Mouse (Mus musculus) heart, postnatal 10 days (tissue): ENCODE measurements around the gene Hydin. TPM values are rescaled to one million over a fixed set of nuclear protein-coding genes. Genes with fewer than 3 reads are reported as not detected.
"Not testable (repeated sequence)": the region's sequence is repeated elsewhere in the genome, so short reads cannot be mapped to it uniquely, and the experiment has no call there.

Experiments
- DNase-seq, 2 experiments: peaks; one replicate each; pipeline ENCODE4 v3.0.0; 2021
- intact Hi-C: fragments of 180-260 bp; cut with DNase I; formaldehyde crosslinking; loops from one replicate; pipeline ENCODE4 v1.15.1; 2025
- total RNA-seq, 2 experiments: library from RNA; stranded (reverse); gene quantifications; 2 replicates each; pipeline ENCODE4 v1.2.3; 2021

The Hydin gene
- total RNA-seq, 2 experiments from 2014 or later = 0.10 to 0.22 TPM

DNA sequence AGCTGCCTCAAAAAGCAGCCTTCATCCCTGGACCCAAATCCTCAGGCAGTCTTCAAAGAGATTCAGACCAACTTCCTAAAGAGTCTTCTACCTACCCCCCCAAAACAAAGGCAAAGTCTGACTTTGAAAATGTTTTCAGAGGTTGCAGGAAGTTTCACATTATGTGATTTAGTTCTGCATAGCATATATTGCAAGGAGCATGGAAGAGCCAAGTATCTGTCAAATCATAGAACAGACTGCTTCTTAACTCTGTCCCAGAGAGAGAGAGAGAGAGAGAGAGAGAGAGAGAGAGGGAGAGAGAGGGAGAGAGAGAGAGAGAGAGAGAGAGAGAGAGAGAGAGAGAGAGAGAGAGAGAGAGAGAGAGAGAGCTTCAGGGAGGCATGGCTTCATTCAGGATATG is 60.3 kb downstream of the Hydin start:
- intact Hi-C loops, DNase-seq: not testable (repeated sequence)

DNA sequence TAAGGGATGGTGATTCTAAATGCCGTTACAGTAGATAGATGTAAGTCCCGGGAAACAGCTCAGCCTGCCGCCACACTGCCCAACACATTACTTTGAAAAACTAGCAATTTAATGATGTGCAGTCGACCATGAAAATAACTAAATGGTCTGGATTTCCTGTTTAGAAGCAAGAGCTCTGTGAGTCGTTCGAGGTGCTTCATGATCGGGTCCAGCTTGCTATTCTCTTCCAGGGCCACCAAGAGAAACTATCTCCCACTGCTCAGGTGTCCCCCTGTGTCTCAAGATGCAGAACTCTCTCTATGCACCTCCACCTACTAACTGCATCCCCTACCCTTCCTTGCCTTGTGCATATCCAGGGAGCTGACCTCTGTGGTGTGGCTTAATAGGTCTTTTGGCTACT is 66.6 kb downstream of the Hydin start:
- intact Hi-C loops = no loop called here

DNA sequence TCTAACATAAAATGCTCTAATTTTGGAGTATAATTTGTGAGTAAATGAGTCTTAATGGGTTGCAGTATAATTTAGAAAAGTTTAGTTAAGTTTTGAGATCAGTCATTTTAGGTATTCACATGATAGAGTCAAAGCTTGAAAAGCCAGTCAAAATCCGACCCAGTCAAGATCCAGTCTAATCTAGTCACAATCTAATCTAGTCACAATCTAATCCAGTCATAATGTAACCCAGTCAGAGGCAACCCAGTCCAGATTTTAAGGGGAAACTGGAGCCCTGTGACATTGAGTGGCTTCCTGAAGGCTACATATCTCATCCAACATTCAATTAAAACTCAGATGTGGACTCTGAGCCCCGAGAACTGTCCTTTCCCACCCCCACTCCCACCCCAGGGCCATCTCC is 72.7 kb downstream of the Hydin start:
- no peak for DNase-seq
- intact Hi-C loops = no loop called here

More for the DNA sequence above, 66.6 kb downstream of the Hydin start:
- DNase-seq = no peak

DNA sequence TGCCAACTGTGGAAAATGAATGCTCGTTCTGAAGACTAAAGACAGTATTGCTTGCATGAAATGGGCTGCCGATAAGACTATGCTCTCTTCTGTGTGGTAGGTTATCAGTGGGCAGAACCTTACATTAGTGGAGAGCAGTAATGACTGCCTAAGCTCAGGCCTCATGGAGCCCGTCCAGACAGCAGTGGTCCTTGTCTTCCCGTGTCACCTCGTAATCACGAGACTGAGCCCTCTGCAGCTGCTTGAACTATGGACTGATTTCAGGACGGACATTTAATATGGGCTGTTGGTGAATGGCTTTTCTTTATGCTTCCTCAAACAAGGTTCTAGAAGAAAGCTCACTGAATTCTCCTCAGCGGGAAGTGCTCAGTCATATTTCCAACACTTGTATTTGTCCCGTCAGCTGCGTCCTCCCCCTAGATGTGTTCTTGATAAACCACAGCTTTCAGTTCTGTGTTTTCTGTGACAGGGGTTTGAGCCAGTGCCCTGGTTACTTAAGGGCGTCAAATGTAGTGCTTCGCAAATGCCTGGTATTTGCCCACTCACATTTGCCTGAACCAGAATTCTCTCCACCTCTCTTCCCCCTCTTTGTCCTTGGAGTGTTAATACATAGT is 73.4 kb downstream of the Hydin start:
- no peak for DNase-seq
- intact Hi-C loops = no loop called here

DNA sequence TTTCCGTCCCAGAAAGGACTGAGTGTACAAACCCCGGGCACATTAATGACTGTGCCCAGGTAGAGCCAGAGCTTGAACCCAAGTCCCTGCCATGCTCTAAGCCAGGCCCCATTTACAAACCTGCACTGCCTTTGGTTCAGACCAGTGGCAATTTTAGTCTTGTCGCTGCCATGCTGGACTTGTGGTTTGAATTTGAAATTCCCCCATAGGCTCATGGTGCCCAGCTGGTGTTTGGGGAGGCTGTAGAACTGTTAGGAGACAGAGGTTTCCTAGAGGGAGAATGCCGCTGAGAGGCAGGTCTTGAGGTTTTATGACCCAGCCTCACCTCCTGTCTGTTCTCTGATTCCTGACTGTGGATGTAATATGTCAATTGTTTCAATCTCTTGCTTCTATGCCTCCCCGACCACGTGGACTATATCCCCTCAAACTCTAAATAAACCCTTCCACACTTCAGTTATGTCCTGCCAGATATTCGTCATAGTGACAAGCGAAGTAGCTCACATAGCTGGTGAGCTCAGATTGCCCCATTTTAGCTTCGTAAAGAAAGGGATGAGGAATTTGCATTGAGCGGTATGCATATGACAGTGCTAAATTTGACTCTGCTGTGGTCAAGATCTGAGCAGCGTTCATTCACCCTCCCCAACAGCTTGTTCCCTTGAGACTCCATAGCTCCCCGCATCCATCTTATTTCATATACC is 79.1 kb downstream of the Hydin start:
- DNase-seq = no peak
- intact Hi-C loops = no loop called here

DNA sequence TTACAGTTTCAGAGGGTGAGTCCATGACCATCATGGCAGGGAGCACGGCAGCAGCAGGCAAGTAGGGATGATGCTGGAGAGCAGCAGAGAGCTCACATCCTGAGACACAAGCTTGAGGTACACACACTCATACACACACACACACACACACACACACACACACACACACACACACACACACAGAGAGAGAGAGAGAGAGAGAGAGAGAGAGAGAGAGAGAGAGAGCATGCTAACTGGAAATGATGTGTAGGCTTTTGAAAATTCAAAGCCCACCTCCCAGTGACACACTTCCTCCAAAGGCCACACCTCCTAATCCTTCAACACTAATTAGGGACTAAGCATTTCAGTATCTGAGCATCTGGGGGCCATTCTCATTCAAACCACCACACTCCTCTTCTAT is 80.1 kb downstream of the Hydin start:
- DNase-seq = no peak
- intact Hi-C loops = no loop called here

DNA sequence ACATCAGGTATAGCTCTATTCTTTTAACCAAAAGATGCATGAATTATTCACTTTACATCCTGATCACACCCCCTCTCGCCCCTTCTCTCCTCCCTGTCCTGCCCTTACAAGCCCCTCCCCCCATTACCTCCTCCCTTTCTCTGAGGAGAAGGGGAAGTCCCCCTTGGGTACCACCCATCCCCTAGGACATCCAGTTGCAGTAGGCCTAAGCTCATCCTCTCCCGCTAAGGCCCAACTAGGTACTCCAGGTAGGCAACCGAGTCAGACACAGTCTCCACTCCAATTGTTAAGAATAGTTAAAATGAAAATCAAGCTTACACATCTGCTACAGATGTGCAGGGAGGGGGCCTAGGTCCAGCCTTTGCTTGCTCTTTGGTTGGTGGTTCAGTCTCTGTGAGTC is 83.9 kb downstream of the Hydin start:
- DNase-seq = no peak
- intact Hi-C loops = no loop called here

DNA sequence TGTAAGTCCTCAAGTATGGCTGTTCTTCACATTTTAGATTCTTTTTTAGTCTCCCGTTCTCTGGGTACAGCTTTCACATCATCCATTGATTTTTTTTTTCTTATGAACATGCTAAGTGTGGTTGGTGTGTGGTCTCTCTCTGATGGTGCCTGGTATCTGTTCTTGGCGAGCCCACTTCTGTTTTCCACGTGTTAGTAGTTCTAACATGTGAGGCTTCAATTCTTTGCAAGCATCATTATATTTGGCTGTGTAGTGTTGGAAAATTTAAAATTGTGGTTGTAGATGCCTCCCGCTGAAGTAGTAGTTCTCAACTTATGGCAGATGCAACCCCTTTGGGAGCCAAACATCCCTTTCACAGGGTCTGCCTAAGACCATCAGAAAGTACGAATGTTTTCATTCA is 85.1 kb downstream of the Hydin start:
- DNase-seq = no peak

DNA sequence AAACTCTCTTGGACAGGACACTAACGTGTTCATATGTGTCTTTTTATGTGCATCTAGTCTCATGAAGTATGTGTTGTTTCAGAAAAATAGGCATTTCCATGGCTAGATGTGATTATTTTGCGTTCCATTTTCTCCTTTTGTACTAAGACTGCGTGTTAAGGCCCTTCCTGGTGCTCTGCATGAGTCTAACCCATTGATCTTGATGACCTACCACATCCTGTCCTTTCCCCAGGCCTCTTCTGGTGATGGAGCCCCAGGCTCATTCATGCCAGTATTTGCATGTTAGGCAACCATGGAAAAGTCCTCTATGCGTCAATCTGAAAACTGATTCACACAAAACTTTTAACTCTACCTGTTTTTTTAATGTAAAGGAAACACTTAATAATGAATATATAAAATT is 96.2 kb downstream of the Hydin start:
- DNase-seq = no peak
- intact Hi-C loops = no loop called here

More for the DNA sequence above, 85.1 kb downstream of the Hydin start:
- intact Hi-C loops = no loop called here

DNA sequence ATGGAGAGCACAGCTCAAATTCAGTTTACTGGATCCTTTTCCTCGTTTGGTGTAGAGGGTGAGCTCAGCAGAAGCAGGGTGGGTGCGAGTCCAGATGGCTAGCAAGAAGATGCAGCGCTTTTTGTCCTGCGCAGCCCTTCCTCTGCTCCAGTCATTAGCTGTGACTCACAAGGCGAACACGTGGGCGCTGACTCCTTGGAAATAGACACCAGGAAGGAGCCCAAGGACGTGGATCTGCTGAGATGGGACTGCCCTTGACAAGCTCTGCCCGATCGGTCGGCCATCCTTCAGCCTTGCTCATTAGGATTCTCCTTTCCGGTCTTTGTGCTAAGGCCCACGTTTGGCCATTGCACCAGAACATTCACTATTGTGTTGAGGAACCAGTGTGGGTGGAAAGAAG is 106.1 kb downstream of the Hydin start:
- intact Hi-C loops = no loop called here
- DNase-seq = no peak

DNA sequence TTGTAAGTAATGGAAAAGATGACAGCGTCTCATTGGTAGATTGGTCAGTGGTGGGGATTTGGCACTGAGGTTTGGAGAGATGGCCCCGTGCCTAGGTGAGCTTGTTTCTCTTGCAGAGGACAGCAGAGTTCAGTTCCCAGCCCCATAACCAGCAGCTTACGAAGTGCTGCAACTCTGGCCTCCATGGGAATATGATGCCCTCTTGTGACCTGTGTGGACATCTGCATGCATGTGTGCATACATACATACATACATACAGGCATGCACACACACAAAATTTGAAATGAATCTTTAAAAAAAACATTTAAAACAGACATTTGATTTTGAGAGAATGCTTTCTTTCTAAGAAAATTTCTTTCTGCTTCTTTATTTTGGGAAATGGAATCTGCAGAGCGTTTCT is 106.9 kb downstream of the Hydin start:
- intact Hi-C loops = no loop called here

DNA sequence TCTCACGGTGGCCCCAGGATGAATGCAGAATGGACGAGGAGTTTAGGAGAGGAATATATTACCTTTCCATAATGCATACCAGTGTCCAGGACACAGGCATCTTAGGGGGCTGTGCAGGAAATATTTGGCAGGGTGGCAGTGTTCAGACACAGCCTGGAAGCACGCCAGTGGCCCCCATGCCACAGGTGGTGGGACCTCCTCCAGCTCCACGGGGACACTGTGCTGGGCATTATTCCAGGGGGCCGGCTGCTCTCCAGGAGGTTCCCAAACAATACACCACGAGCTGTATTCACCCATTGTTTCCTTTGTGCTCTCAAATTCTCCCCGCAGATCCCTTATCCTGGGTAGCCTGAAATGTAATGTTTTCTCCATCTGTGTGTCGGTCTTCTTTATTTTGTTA is 116.0 kb downstream of the Hydin start:
- intact Hi-C loops = no loop called here
- DNase-seq = no peak

More for the DNA sequence above, 106.9 kb downstream of the Hydin start:
- DNase-seq = no peak

DNA sequence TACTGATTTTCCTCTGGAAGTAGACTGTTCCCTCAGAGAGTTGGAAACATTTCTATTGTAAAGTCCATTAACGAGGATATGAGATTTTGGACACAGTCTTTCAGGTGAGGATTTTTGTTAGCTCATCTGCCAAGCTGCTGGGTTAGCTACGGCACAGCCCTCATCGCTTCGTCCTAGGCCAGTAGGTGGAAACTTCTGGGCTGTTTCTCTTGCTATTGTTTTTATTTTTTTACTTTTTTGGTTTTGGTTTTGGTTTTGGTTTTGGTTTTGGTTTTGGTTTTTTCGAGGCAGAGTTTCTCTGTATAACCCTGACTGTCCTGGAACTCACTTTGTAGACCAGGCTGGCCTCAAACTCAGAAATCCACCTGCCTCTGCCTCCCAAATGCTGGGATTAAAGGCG is 117.9 kb downstream of the Hydin start:
- DNase-seq, intact Hi-C loops: not testable (repeated sequence)

DNA sequence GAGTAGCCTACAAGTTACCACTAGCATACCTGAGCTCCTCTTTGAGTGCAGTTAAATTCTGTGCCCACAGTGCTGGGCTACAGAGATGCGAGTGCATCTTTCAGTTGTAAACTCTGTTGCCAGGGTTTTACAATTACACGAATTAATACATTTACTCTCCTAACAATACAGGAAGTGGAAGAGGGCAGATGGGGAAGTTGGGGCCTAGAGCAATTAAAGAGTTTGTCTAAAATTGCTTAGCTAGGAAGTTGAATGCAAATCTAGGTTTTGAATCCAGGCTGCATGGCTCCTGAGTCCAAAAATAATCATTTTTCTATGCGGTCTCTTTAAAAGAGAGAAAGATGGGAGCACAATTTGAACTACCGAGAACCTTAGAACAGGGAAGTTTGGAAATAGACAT is 128.9 kb downstream of the Hydin start:
- DNase-seq = no peak
- intact Hi-C loops = no loop called here

DNA sequence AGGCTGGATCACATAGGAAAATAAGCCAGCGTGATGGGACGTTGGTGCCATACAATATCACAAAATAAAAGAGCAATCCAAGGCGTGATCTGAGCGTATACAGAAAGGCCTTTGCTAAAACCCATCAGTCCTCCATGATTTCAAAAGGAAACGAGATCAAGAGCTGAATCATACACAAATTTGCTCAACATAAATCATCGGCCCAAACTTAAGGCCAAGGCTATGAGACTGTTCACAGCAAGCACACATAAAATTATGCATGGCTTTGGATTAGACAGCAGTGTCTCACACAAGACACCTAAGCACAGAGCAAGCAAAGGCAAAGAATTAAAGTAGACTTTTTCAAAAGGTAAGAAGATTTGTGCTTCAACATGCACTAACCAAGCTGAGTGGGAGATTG is 133.8 kb downstream of the Hydin start:
- DNase-seq = no peak
- intact Hi-C loops = loop anchor here (1.0 kb wide), 1 partner anchor 31 kb away; no protein-coding TSS in a partner anchor

DNA sequence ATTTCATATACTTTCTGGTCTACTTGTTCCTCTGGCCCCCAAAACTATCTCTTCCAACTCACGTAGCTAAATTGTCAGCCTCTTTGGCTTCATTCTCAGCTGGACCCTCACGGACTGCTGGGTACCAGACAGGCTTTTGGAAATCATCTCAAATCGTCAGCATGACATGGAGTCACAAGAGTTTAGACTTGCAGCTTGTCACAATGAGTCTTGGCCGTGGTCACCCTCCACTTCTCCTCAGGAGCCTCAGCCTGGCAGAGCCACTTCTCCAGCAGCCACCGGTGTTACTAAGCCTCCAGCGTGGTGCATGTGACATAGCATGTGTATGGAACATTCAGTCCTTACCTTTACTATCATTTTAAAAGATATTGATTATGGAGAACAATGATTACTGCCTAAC is 135.5 kb downstream of the Hydin start:
- DNase-seq = no peak
- intact Hi-C loops = no loop called here

DNA sequence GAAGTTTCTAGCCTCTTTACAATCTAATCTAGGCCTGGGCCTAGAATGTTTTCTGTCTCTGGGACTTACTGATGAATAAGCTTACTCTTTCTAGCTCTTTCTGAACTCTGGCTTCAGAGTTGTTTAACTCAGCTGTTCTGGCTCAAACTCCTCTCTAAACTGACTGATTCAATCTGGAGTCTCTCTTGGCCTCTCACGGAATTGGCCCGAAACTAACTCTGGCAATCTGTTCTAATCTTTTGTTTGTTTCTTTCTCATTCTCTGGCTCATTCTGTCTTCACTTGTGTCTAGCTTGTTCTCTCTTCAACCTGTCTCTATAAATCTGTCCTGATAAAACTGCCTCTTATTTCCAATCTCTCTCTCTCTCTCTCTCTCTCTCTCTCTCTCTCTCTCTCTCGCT is 137.7 kb downstream of the Hydin start:
- intact Hi-C loops = no loop called here
- DNase-seq = peak; percentile 17 to 26

DNA sequence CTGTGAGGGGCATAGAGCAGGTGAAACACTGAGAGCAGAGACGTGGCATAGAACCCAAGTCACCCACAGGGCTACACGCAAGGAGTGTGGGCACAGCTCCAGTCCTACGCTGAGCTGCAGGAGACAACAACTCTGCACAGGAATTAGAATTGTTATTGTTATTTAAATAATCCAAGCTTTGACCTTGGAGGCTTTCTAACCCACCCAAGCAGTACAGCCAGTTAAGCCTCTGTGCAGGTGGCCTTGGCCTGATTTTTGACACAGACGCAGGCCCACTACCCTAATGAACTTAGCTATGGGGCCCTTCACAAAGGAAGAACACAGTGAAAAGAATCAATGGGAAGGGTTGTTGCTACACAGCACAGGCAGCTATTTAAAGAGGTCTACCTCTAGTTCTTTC is 148.3 kb downstream of the Hydin start:
- intact Hi-C loops = no loop called here
- DNase-seq = no peak

DNA sequence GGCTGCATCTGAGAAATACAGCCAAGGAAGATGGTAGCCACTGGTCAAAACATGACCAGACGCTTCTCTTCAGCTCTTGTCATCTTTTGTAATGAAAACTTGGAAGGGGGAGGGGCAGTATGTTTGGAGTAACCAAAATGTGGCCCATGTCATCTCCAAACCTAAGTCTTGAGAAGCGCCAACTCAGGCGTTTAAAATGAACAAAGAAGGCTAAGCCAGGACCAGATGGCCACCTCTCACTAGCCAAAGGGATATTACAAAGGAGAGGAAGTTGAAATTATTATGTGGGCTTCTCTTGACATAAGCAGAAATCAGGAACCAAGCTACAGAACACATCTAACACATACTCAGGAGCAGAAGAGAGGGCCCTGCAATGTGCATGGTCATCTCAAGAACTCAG is 150.2 kb downstream of the Hydin start:
- no peak for DNase-seq
- intact Hi-C loops = no loop called here

DNA sequence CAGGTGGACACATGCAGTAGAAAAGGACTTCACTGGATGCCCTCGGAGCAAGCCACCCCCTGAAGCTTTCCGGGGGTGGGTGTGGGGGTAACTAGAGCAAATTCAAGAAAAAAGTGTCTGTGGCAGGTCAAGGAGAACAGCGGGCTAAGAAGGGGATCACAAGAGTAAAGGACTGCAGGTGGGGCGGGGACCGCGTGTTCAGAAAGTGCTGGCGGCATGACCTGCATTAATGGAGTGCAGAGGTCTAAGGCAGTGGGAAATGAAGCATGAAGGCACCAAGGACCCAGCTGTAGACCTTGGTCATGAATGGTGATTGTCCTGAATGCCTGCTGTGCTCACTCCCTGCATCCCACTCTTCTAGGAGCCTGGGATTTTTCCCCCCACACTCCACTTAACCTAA is 151.0 kb downstream of the Hydin start:
- no peak for DNase-seq
- intact Hi-C loops = no loop called here

DNA sequence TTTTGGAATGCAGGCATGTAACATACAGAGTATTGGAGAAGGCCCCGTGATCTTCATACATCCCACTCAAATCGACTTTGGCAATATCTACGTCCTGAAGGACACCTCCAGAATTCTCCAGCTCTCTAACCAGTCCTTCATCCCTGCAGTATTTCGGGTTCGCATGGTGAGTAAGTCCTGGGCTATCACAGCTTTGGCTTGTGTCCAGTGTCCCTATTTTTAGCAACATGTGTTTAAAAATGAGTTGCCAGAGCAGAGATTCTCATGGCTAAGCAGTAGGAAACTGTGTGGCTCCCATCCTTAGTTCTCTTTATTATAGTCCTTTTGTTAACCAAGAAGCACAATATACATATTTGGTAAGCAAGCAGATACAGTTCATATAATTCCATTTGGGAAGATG is 152.9 kb downstream of the Hydin start:
- intact Hi-C loops = no loop called here
- peak; percentile 42 to 49 for DNase-seq

DNA sequence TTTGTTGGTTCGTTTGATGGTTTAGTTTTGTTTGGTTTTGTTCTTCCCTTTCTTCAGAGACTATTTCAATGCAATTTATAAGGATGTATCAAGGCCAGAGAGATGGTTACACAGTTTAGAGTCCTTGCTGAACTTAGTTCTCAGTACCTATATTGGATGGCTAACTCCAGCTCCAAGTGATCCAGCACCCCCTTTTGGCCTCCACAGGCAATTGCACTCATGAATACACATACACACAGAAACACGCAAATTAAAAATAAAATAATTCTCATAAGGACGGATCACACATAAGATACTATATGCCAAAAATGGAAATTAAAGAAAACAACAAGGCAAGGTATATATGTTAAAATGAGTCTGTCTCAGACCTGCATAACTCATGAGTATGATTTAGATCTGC is 153.4 kb downstream of the Hydin start:
- DNase-seq = no peak
- intact Hi-C loops = no loop called here

DNA sequence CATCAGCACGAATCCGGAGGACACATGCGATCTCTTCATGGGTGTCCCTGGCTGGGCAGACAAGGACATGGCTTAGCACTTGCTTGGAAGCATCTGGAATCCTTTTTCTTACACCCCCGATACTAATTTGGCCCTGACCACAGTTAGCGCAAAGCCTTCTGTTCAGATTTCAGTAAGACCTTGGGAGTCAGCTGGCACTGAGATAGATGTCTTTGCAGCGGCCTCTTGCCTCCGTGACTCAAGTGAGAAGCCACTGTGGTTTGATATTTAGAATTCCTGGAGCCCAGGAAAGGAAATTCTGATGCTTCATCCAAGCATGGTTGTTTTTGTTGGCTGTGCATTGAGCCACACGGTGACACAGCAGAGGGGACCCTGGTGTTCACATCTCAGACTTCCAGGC is 157.4 kb downstream of the Hydin start:
- intact Hi-C loops = no loop called here
- DNase-seq = no peak
